Mouse (Mus musculus): ENCODE measurements at regions not wholly inside any gene's neighbourhood (a gene's known extent, or its start where the extent isn't known, plus 50 kb on each side); places are given as distances from the start of the nearest gene placed in this dataset.

GRCm38 (mm10) chr10:24448001-24448561 is 147.2 kb upstream of the Ccn2 start:
- Histone ChIP-seq H3K27ac (peak overlapping the region; percentile 84), H3K4me3 (peak overlapping the region; percentile 21)
- no peak for TF ChIP-seq CTCF (IDR thresholded peaks at IDR 0.05)
- DNase-seq = peak; percentile 37
- intact Hi-C loops (cut with DNase I) = no loop called here

- Histone ChIP-seq H3K27ac (no peak overlapping the region), H3K4me3 (no peak overlapping the region)
- intact Hi-C loops (cut with DNase I) = no loop called here
- TF ChIP-seq CTCF (IDR thresholded peaks at IDR 0.05) = no peak
- no peak for DNase-seq
Measured at GRCm38 (mm10) chr10:24453507-24453906, 141.7 kb upstream of the Ccn2 start.

DNA sequence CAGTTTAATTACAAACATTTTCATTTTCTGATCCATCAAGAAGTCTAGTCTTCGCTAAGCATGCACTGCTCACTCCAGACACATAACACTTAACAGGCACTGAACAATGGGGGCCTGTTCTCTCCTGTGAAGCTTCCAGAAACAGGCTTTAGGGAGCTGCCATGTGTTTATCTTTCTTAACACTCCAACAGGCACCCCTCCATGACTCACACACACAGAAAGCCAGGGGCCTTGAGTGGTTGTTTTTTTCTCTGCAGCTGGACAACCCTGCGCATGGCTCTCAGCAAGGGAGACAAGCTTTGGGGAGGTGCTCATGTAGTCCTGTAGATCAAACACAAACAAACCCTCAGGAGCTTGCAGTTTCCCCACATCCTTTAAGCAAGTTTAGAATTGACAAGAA is 136.6 kb upstream of the Ccn2 start:
- H3K27ac ChIP-seq = no peak overlapping the region
- no peak for TF ChIP-seq CTCF (IDR thresholded peaks at IDR 0.05)
- no peak overlapping the region for H3K4me3 ChIP-seq
- no peak for DNase-seq
- intact Hi-C loops (cut with DNase I) = no loop called here

- Histone ChIP-seq H3K27ac (no peak overlapping the region), H3K4me3 (no peak overlapping the region)
- intact Hi-C loops (cut with DNase I) = no loop called here
- DNase-seq = no peak
- TF ChIP-seq CTCF (IDR thresholded peaks at IDR 0.05) = no peak
Measured at GRCm38 (mm10) chr10:24463873-24464272, 131.4 kb upstream of the Ccn2 start.

- DNase-seq = no peak
Measured at GRCm38 (mm10) chr10:24464377-24464776, 130.9 kb upstream of the Ccn2 start.

DNA sequence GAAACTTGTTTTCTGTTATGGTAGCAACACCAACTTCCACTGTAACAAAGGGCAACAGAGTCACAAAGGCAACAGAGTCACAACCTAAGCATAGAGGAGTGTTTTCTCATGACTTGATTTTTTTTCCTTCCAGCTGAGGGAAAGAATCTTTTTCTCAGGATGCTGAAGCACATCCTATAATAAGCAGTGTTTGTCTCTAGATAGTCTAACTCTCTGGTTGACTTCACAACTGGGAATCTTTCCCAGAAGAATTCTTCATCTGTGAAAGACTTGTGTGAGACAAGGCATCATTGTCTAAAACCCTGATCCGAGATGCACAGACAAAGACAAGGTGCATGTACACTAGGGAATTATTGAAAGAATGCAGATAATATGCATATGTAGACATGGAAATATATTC is 125.5 kb upstream of the Ccn2 start:
- no peak for DNase-seq
- Histone ChIP-seq H3K4me3 (no peak overlapping the region), H3K27ac (no peak overlapping the region)
- TF ChIP-seq CTCF (IDR thresholded peaks at IDR 0.05) = no peak
- intact Hi-C loops (cut with DNase I) = no loop called here

More at GRCm38 (mm10) chr10:24464377-24464776, 130.9 kb upstream of the Ccn2 start:
- no peak for TF ChIP-seq CTCF (IDR thresholded peaks at IDR 0.05)
- intact Hi-C loops (cut with DNase I) = no loop called here
- H3K4me3 ChIP-seq = no peak overlapping the region
- no peak overlapping the region for H3K27ac ChIP-seq

GRCm38 (mm10) chr10:24471521-24471920 is 123.7 kb upstream of the Ccn2 start:
- no peak for DNase-seq
- Histone ChIP-seq H3K27ac (no peak overlapping the region), H3K4me3 (no peak overlapping the region)
- intact Hi-C loops (cut with DNase I) = no loop called here
- TF ChIP-seq CTCF (IDR thresholded peaks at IDR 0.05) = no peak

- H3K27ac ChIP-seq = no peak overlapping the region
- no peak for DNase-seq
- no peak for TF ChIP-seq CTCF (IDR thresholded peaks at IDR 0.05)
- no peak overlapping the region for H3K4me3 ChIP-seq
- intact Hi-C loops (cut with DNase I) = no loop called here
Measured at GRCm38 (mm10) chr10:24476288-24476687, 119.0 kb upstream of the Ccn2 start.

- H3K4me3 ChIP-seq = no peak overlapping the region
- intact Hi-C loops (cut with DNase I) = no loop called here
- H3K27ac ChIP-seq = peak overlapping the region; percentile 71
- DNase-seq = no peak
- no peak for TF ChIP-seq CTCF (IDR thresholded peaks at IDR 0.05)
Measured at GRCm38 (mm10) chr10:24478535-24478934, 116.7 kb upstream of the Ccn2 start.

GRCm38 (mm10) chr10:24479148-24479547 is 116.1 kb upstream of the Ccn2 start:
- peak overlapping the region; percentile 23 for H3K4me3 ChIP-seq
- DNase-seq = peak; percentile 25
- intact Hi-C loops (cut with DNase I) = no loop called here

DNA sequence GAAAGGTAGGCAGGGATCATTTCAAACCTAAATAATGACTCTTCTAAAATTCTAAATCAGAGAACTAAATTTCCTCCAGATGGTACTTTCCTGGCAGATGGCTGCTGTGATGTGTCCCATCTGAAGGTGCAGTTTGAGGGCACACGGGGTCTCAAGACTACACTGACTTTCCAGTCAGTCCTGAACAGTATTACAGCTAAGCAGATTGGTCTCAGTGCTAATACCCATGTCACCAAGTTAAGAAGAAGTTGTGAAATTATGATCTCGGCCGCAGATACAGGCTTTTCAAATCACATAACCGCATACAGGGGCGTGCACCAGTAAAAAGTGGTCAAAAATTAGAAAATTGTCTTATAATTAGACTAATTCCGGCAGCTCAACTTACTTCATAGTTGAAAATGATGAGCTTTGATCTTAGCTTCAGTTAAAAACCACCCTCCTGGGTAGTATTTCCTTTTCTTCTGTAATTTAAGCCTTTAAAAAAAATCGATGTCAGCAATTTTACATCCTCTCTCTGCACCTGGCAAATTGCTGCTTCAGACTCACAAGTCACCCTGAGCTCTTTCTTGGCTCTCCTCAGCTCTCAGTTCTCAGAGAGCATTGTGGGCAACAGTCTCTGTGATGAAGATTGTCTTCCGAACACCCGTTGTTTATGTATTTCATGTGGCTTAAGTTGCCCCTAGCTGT is 113.2 kb upstream of the Ccn2 start:
- Histone ChIP-seq H3K4me3 (no peak overlapping the region), H3K27ac (no peak overlapping the region)
- no peak for TF ChIP-seq CTCF (IDR thresholded peaks at IDR 0.05)
- intact Hi-C loops (cut with DNase I) = no loop called here
- no peak for DNase-seq

More at GRCm38 (mm10) chr10:24479148-24479547, 116.1 kb upstream of the Ccn2 start:
- peak overlapping the region; percentile 71 for H3K27ac ChIP-seq
- no peak for TF ChIP-seq CTCF (IDR thresholded peaks at IDR 0.05)

GRCm38 (mm10) chr10:24483053-24483452 is 112.2 kb upstream of the Ccn2 start:
- Histone ChIP-seq H3K27ac (no peak overlapping the region), H3K4me3 (no peak overlapping the region)
- no peak for TF ChIP-seq CTCF (IDR thresholded peaks at IDR 0.05)
- intact Hi-C loops (cut with DNase I) = no loop called here
- no peak for DNase-seq

DNA sequence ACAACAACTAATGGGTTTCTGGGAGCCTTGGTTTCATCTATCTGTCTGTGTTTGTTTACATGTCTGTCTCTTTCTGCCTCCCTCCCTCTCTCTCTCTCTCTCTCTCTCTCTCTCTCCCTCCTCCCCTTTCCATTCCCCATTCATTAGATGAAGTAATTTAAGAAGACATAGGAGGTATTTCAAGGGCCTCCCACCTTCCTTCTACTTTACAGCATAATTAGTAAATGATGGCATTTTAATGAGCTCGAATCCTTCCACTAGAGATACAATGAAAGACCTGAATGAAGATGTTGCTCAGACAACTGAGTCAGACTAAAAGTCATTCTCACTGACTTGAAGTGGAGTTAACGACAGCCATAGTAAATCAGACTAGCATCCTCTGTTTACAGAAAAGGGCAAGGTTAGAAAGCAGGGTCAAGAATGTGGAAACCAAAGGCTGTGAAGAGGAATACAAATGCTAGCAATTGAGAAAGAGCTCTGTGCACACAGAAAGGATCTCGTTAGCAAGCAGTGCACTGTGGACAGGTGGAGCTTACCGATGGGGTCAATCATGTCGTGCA is 111.1 kb upstream of the Ccn2 start:
- Histone ChIP-seq H3K27ac (no peak overlapping the region), H3K4me3 (no peak overlapping the region)
- no peak for DNase-seq
- intact Hi-C loops (cut with DNase I) = no loop called here
- no peak for TF ChIP-seq CTCF (IDR thresholded peaks at IDR 0.05)

DNA sequence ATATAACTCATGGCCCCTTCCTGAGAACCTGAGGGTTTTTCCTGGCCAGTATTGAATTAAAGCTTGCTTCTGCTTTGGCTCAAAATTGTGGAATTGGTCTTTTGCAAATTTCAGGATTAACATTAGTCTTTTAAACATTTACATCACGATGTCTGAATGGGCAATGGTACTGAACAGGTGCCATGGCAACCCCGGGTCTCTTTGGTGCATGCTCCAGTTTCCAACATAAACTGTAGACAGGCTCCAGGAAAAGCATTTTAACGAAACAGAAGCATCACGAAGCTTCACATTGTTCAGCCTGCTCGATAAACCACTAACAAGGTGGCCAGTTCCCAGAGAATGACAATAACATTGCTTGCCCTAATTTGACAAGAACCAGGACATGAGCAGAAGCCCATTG is 109.8 kb upstream of the Ccn2 start:
- peak overlapping the region; percentile 59 for H3K27ac ChIP-seq
- no peak for DNase-seq
- intact Hi-C loops (cut with DNase I) = no loop called here
- TF ChIP-seq CTCF (IDR thresholded peaks at IDR 0.05) = no peak
- no peak overlapping the region for H3K4me3 ChIP-seq

Data from gastrocnemius, adult 2 months (tissue).